Mouse (Mus musculus) myocyte (in vitro differentiated cells): ENCODE results near the gene Fanci.

Experiments
- CEBPB ChIP-seq: IDR thresholded peaks from 2 replicates; pipeline ENCODE4 v1.6.1; 2011; ENCODE audit warnings: mild to moderate bottlenecking, moderate library complexity; ENCODE audit not compliant: poor library complexity, insufficient read depth, severe bottlenecking
- E2F4 ChIP-seq: IDR thresholded peaks from one replicate; pipeline ENCODE4 v1.6.1; 2011; ENCODE audit warnings: mild to moderate bottlenecking, control low read depth, moderate library complexity; ENCODE audit not compliant: insufficient read depth
- MAX ChIP-seq: IDR thresholded peaks from one replicate; pipeline ENCODE4 v1.6.1; 2011; ENCODE audit warnings: low read depth, mild to moderate bottlenecking, control low read depth
- MYOD1 ChIP-seq, 3 experiments: IDR thresholded peaks; one replicate each; pipeline ENCODE4 v1.6.1; 2011; ENCODE audit warnings: control low read depth in 2 of 3, low read depth in 2 of 3, mild to moderate bottlenecking in 2 of 3, moderate library complexity in 1 of 3; ENCODE audit not compliant: insufficient read length in 2 of 3, control insufficient read depth in 1 of 3
- MYOG ChIP-seq, 3 experiments: IDR thresholded peaks; one replicate each; pipeline ENCODE4 v1.6.1; 2011; ENCODE audit warnings: control low read depth in 2 of 3, low read depth in 2 of 3, mild to moderate bottlenecking in 2 of 3; ENCODE audit not compliant: insufficient read length in 2 of 3, control insufficient read depth in 1 of 3, insufficient read depth in 1 of 3
- POLR2A ChIP-seq: IDR thresholded peaks from one replicate; pipeline ENCODE4 v1.6.1; 2011; ENCODE audit warnings: low read depth, mild to moderate bottlenecking, control low read depth, moderate library complexity; ENCODE audit not compliant: insufficient read length
- POLR2AphosphoS2 ChIP-seq: IDR thresholded peaks from one replicate; pipeline ENCODE4 v1.6.1; 2011; ENCODE audit warnings: low read depth, control low read depth; ENCODE audit not compliant: insufficient read length
- REST ChIP-seq: IDR thresholded peaks from one replicate; pipeline ENCODE4 v1.6.1; 2011; ENCODE audit warnings: mild to moderate bottlenecking, control low read depth, moderate library complexity; ENCODE audit not compliant: insufficient read depth, insufficient read length
- SRF ChIP-seq: IDR thresholded peaks from one replicate; pipeline ENCODE4 v1.6.1; 2011; ENCODE audit warnings: low read depth; ENCODE audit not compliant: control insufficient read depth, insufficient read length
- TCF12 ChIP-seq: IDR thresholded peaks from one replicate; pipeline ENCODE4 v1.6.1; 2011; ENCODE audit warnings: mild to moderate bottlenecking, control low read depth; ENCODE audit not compliant: poor library complexity, insufficient read depth, severe bottlenecking
- TCF3 ChIP-seq: IDR thresholded peaks from one replicate; pipeline ENCODE4 v1.6.1; 2011; ENCODE audit warnings: low read depth, control low read depth; ENCODE audit not compliant: insufficient read length
- USF1 ChIP-seq: IDR thresholded peaks from one replicate; pipeline ENCODE4 v1.6.1; 2011; ENCODE audit warnings: low read depth, mild to moderate bottlenecking, control low read depth, moderate library complexity

DNA sequence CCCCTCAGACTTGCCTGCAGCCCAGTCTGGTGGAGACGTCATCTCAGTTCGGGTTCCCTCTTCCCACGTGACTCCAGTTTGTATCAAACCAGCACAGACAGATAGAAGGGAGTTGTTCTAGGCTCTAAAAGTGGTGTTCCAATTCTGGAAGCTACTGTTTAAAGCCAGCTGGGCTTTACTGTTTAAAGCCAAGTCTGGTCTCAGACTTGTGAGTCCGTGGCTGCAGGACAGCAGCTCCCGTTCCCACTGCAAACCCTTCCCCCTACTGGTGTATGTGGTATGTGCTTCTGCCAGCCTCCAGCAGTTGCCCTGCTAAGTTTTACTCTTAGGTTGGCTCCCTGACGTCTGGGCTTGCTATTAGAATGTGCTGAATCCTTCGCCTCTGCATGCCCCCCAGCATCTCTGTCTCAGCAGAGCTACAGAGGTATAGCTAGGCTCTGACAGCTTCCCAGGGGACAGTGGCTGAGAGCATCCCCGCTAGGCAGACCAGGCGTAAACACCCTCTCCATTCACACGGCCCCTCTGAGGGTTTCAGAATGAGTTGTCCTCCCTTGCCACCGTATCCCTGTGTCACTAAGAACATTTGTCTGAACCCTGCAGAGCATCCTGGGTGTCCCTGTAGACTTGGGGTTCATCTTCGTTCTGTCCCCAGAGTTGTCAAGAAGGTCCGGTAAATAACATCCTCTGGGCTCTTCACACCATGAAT lies 44.5 kb upstream of the Fanci start:
- TF ChIP-seq MAX, result no peak
- TF ChIP-seq POLR2A, result no peak
- no peak for TF ChIP-seq CEBPB
- no peak for TF ChIP-seq USF1
- TF ChIP-seq POLR2AphosphoS2, result no peak
- no peak for TF ChIP-seq REST
- TF ChIP-seq TCF12, result no peak
- TF ChIP-seq E2F4, result no peak
- no peak for TF ChIP-seq MYOD1 (IDR thresholded peaks at IDR 0.05; ENCODE audit: control insufficient read depth in 1 of 3, insufficient read length in 2 of 3, low read depth in 2 of 3)
- no peak for TF ChIP-seq TCF3
- TF ChIP-seq MYOG (IDR thresholded peaks at IDR 0.05; ENCODE audit: control insufficient read depth in 1 of 3, insufficient read depth in 1 of 3, insufficient read length in 2 of 3, low read depth in 2 of 3), result no peak
- no peak for TF ChIP-seq SRF
